Mouse (Mus musculus) right cerebral cortex, postnatal 36 days (tissue): ENCODE results near the gene Hgd.

Source experiments
- DNase-seq, 2 experiments: peaks; one replicate each; pipeline ENCODE4 v3.0.0; 2022; ENCODE audit warnings: low spot score in 2 of 2, mixed read lengths in 1 of 2

The Hgd gene

GRCm38 (mm10) chr16:37579994-37580393 is at the start of gene Hgd:
Gene Hgd, plus strand, starts transcription at chr16:37580153.
- no peak for DNase-seq

DNA sequence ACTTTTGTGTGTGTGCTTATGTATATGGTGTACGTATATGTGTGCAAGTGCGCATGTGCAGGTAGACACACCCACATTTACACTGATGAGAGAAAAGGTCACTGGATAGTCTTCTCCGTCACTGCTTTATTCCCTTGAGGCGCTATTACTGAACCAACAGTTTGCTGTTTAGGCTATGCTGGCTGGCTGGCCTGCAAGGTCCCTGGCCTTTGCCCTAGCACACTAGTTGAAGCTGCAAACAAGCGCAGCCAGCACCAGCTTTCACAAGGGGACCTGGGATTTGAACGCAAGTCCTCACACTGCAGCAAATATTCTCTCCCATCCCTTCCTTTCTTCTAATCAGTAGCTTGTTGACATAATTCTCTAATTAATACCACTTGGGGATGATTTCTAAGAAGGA is 49.8 kb upstream of the Hgd start:
- no peak for DNase-seq

GRCm38 (mm10) chr16:37532046-37532445 is 47.9 kb upstream of the Hgd start:
- DNase-seq, result peak in 1 of 2 experiments; percentile 22

DNA sequence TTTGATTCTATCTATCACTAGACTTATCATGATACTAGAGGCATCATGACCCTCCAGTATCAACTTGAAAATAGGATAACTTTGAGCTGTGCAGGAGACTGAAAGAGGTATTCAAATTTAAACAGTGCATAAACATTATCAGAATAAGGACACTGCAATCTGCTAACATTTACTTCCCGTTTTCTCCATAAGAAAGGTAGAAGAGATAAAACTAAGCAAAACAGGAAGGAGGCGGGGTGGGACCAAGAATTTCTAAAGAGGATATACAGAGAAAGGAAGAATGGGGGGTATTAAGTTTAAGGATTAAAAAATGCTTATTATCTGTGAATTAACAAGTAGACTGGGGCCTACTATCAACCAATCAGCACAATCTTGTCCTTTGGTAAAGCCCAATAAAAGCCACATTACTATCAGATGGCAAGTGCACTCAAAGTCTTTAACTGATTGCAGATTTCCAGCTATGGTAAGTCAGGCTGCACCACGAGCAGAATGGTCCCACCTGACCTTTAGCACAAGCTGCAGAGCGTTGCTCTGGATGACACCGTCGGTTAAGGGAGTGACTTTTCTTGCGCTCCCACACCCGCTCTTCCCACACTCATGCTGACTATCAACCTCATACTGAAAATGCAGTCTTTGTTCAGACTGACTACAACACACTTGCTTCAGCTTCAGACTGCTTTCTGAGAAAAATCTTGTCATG is 46.4 kb upstream of the Hgd start:
- no peak for DNase-seq

- DNase-seq, result no peak
Measured at GRCm38 (mm10) chr16:37539240-37539610, 40.7 kb upstream of the Hgd start.

DNA sequence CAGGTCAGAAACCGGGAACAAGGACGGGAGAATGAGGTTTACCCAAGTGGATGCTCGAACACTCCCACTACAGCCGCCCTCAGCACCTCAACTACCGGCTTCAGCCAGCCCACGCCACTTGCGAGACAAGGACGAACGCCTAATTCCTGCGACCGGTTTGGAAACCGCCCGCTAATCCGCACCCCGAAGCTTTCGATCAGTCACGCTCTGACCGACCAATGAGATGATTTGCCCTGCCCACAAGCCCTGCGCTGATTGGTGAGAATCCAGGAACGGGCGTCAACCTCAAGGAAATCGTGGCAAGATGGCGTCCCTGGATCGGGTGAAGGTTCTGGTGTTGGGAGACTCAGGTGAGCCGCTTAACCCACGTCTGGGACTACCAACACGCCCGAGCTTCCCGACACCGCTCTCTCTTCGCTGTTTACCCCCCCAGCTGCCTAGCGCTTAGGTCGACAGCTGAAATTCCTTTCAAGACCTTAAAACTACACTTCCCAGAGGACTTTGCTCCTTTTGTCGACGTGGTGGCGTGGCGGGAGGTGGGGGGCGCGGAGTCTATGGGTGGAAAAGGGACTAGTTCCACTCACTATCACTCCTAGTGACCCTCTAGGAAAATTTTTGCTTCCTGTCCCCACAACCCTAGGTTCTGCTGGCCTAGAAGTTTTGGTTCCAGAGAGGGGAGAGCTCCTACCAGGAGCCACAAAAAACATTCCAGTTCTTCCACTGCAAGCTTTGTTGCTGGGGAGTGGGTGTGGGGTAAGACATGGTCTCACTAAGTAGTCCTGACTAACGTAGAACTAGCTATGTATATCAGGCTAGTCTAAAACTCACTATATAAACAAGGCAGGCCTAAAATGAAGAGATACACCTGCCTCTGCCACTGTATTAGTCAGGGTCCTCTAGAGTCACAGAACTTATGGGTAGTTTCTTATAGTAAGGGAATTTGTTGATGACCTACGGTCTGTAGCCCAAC is 40.1 kb upstream of the Hgd start, which contains the start of the genes Gtf2e1 and Rabl3:
Gene Gtf2e1 (minus strand): TSS at position 179 of the 970 bp plus-strand sequence.
Gene Rabl3 (plus strand): TSS at position 275 of the 970 bp plus-strand sequence.
- peak; percentile 98 to 99 for DNase-seq

DNA sequence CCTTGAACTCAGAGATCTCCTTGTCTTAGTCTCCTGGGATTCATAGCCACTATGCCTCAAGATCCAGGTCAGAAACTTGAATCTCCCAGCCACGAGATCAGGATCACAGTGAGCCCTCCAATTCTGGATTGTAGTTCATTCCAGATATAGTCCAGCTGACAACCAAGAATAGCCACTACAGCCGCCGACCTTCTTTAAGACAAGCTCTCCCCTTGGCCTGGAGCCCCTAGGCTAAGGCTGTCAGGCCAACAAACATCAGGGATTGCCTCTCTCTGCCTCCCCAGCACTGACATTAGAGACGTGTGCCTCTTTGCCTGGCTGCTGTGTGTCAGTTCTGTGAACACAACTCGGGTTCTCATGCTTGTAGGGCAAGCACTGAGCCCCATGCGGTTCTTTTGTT is 39.2 kb upstream of the Hgd start:
- no peak for DNase-seq

- DNase-seq, result no peak
Measured at GRCm38 (mm10) chr16:37546312-37546711, 33.6 kb upstream of the Hgd start.

DNA sequence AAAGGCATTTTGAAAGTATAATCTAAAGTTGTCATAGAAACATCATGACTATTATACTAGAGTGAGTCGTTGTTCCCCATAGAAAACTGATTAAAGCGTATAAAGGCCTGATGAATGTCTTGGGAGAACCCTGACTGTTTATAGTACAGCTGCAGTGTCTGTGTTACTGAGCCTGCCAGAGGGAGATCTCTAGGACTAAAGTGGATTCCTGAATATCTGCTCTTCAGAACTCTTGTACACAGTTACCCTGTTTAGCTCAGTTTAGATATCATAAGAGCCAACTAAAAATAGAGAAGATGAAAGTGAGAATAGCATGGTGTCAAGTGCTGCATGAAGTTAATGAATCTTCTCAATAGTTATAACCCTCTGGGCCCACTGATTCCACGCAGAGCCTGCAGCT is 29.7 kb upstream of the Hgd start:
- no peak for DNase-seq

- DNase-seq, result no peak
Measured at GRCm38 (mm10) chr16:37550981-37551380, 29.0 kb upstream of the Hgd start.

DNA sequence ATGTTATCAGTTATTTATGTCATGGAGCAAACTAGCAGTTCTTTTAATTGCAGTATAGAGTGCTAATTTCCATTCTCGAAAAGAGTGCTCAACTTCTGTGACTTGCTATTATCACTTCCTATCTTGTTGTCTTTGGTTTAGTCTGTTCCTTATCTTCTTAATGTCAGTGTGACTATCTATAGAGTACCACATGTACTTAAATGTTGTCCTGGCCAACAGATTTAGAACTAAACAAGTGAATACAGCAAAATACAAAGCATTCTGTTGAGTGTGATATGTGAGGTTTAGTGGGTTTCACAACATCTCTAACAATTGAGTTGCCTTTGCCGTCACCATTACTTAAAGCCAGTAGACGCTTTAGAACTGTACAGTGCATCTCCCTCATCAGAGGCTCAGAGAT is 27.1 kb upstream of the Hgd start:
- DNase-seq, result no peak

DNA sequence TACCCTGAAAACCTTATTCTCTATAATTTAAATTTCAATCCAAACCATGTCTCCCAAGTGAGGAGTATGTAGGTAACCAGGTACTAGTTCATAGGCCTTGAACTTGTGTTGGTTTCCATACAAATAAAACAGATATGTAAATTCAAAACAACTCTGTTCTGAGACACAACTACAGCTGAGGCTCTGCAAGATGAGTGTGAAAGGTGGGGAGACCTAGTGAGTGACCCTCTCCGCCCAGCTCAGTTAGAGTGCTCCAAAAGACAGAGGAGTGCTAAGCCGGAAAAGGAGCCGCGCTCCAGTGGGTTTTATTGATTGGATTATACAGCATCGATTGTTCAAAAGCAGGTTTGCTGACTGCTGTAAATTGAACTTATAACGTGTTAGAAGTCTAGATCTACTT is 17.5 kb upstream of the Hgd start:
- DNase-seq, result no peak

GRCm38 (mm10) chr16:37562961-37563360 is 17.0 kb upstream of the Hgd start:
- DNase-seq, result peak in 1 of 2 experiments; percentile 16

- no peak for DNase-seq
Measured at GRCm38 (mm10) chr16:37565117-37565516, 14.8 kb upstream of the Hgd start.

DNA sequence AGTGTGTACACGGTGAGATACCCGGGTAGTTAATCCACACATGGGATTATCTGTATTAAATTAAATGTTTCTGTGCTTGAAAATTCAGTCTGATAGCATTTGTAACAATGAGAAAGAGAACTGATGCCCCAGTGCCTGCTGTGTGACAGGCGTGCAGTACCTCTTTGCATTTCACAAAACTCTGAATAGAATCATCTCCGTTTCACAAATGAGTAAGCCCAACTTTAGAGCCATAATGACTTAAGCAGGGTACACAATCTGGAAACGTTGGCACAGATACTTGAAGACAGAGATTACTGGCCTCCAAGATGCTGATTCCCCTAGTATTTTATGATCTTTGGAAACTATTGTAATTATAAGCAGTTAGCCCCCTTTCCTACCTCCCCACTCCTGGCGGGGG is 13.8 kb upstream of the Hgd start:
- DNase-seq, result no peak

GRCm38 (mm10) chr16:37567113-37568050 is 12.6 kb upstream of the Hgd start:
- no peak for DNase-seq

GRCm38 (mm10) chr16:37571554-37571953 is 8.4 kb upstream of the Hgd start:
- DNase-seq, result no peak

DNA sequence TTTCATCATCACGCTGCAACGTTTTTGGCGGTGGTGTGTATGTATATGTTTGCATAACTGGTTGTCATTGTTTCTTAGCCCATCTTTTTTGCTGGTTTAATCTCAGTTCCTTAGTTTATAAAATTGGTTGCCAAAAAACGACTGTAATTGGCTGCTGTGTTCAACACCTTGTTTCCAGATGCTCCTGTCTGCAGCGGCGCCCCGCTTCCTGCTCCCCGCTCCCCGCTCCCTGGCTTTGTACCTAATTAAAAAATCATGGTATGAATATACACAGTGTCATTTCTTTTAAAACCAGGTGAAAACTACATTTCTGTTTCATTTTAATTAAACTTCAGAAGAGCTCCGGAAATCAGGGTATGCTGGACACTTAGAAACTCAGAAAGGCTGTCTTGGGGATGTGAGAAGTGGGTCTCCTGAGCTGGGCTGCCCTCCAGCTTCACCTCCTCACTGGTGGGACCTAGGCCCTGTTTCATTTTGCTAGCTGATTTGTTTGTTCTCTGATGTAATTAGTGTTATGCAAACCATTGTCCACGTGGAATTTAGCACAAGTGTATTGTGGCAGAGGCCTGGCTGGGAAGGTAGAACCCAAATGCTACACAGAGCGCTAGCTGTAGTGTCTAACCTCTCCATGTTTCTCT is 7.7 kb upstream of the Hgd start:
- DNase-seq, result no peak

- DNase-seq, result no peak
Measured at GRCm38 (mm10) chr16:37573061-37573460, 6.9 kb upstream of the Hgd start.

GRCm38 (mm10) chr16:37575325-37575724 is 4.6 kb upstream of the Hgd start:
- DNase-seq, result no peak

DNA sequence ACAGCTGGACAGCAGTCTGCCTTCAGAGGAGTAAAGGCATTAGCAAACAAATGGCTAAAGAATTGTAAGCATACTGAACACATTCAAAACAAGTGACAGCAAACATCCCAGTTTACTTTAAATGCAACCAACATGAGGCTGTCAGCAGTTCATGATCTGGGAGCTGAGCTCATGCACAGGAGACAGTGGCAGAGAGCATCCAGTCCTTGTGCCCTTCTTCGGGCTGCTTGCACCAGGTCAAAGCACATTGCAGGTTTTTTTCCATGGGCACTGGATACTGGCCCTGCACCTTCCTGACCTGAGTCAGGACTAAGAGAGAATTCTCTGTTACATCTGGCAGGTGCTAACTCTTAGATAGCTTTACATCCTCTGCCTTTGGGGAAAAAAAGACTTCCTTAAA is 362 bp upstream of the Hgd start:
- no peak for DNase-seq
